Comparison of ENCODE assay signal across 23 mouse cellular contexts in genomic region chr13:54548036-54548435, GRCm38 (mm10).
"Had no signal": no experiment of that assay in that cellular context is flagged by ENCODE, and none has a peak within 500 bp of the region (broad histone marks: within the 10 kb centered on the region; RNA-seq: fewer than 3 reads in every experiment).

No protein-coding gene starts in this region.

- H3K4me2 ChIP-seq: limb, embryonic 12.5 days; limb, embryonic 15.5 days; liver, embryonic 11.5 days; lung, embryonic 14.5 days; midbrain, embryonic 13.5 days; neural tube, embryonic 13.5 days; stomach, embryonic 15.5 days had no signal

- H3K27ac ChIP-seq: hindbrain, postnatal 0 days; kidney, postnatal 0 days; limb, embryonic 12.5 days; limb, embryonic 15.5 days; liver, embryonic 14.5 days; macrophage; midbrain, embryonic 10.5 days; midbrain, embryonic 13.5 days; neural tube, embryonic 13.5 days; stomach, embryonic 15.5 days had no signal

- H3K4me3 ChIP-seq: limb, embryonic 12.5 days; limb, embryonic 15.5 days; megakaryocyte, embryonic 14.5 days; midbrain, embryonic 10.5 days; midbrain, embryonic 13.5 days; myocyte; neural tube, embryonic 13.5 days; stomach, embryonic 15.5 days had no signal

- H3K4me1 ChIP-seq: limb, embryonic 12.5 days; limb, embryonic 15.5 days; midbrain, embryonic 10.5 days; midbrain, embryonic 13.5 days; neural tube, embryonic 13.5 days; stomach, embryonic 15.5 days had no signal

- H3K27me3 ChIP-seq: limb, embryonic 12.5 days; limb, embryonic 15.5 days; megakaryocyte, embryonic 14.5 days; midbrain, embryonic 13.5 days; neural tube, embryonic 13.5 days; stomach, embryonic 15.5 days had no signal

- H3K9ac ChIP-seq: limb, embryonic 12.5 days; limb, embryonic 15.5 days; liver, embryonic 14.5 days; liver, postnatal 0 days; lung, embryonic 14.5 days; midbrain, embryonic 13.5 days; neural tube, embryonic 13.5 days; stomach, embryonic 15.5 days had no signal

- H3K9me3 ChIP-seq: limb, embryonic 12.5 days; limb, embryonic 15.5 days; megakaryocyte, embryonic 14.5 days; midbrain, embryonic 10.5 days; midbrain, embryonic 13.5 days; neural tube, embryonic 13.5 days; stomach, embryonic 15.5 days had no signal

- DNase-seq: left cerebral cortex, postnatal 4 days; liver, postnatal 0 days; lung, embryonic 14.5 days; retina, postnatal 1 day; right cerebral cortex, postnatal 25 days; spleen, adult 18-20 months; thymus, postnatal 36 days had no signal

- ATAC-seq: hindbrain, postnatal 0 days; inflammation-experienced regulatory T-cells, adult 6 months; liver, postnatal 0 days; lung, postnatal 0 days; midbrain, embryonic 13.5 days; midbrain, embryonic 16.5 days had no signal
